Mouse (Mus musculus): ENCODE results near the gene Gm20696.

GRCm38 (mm10) chr6:99523109-99523632 is 143.4 kb downstream of the Gm20696 start:
- TF ChIP-seq POLR2A (IDR thresholded peaks at IDR 0.05; ENCODE audit: borderline replicate concordance, extremely low read depth, insufficient read depth, insufficient read length, poor library complexity, severe bottlenecking) (no peak; the same call in 1 of the 2 replicates), CTCF (IDR thresholded peaks at IDR 0.05; ENCODE audit: borderline replicate concordance, extremely low read depth, insufficient read depth, insufficient read length) (no peak)

Measured in brain, embryonic 14.5 days (tissue).